Mouse (Mus musculus) layer of hippocampus, postnatal 14 days (tissue): ENCODE measurements around the gene Slc29a3. TPM values are rescaled to one million over a fixed set of nuclear protein-coding genes. Genes with fewer than 3 reads are reported as not detected.
"Not testable (repeated sequence)": the region's sequence is repeated elsewhere in the genome, so short reads cannot be mapped to it uniquely, and the experiment has no call there.

Experiments used
- DNase-seq, 2 experiments: peaks; one replicate each; pipeline ENCODE4 v3.0.0; 2021 to 2022; ENCODE audit warnings: low spot score in 2 of 2, mixed read lengths in 1 of 2
- total RNA-seq, 2 experiments: library from RNA; stranded (reverse); gene quantifications; 2 replicates each; pipeline ENCODE4 v1.2.3; 2021

Gene Slc29a3
- total RNA-seq, 2 experiments from 2014 or later, result 19.4 to 24.4 TPM

GRCm38 (mm10) chr10:60731742-60732141, 20.9 kb downstream of the Slc29a3 start:
- no peak for DNase-seq

- no peak for DNase-seq
These were observed 25.3 kb downstream of the Slc29a3 start for GRCm38 (mm10) chr10:60727301-60727700.

DNA sequence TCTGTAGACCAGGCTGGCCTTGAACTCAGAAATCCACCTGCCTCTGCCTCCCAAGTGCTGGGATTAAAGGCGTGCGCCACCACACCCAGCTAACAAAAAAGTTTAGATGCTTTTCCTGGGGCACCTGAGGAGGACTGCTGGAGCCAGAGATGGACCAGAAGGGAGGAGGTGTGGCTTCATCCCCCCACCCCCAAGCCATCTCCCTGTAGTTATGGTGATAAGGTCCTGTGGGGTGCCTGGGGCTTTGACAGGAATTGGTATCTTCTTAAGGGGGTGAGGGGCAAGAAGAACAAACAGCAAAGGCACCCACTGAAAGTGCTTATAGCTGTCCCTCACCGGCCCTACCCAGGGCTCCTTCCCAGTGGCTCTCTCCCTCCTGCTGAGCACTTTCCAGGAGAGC, 25.7 kb downstream of the Slc29a3 start:
- no peak for DNase-seq

DNA sequence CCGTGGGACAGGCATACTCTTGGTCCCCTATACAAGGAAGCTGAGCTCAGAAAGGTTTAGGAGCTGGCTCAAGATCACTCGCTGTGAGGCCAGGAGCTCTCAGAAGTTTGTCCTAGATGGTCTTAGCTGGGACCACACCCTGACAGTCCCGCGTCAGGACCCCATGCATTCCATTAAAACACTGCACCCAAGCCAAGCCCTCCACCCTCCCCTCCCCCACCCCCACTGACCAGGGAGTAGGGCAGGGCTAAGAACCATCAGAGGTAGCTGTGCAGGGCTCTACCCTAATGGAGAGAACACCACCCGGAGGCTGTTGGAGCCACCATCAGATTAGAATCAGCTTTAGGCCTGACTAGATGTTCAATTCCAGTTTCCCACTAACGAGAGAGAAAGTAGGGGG, 28.1 kb downstream of the Slc29a3 start:
- DNase-seq, result no peak

DNA sequence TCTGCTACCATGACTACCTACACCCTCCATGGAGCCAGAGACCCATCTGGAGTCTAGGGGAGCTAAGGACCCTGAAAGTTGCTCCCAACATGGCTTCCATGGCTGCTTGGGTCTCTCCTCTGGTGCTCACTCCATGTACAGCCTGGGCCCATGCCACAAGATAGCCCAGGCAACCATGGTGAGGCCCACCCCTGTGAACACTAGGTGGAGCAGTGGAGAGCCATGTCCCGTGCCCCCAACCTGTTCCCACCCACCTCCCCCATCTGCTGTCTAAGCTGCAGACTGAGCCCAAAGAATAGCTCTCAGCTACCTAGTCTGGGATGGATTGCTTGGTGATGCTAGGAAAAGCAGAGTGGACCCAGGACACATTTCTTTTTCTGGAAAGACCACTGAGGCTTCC, 29.2 kb downstream of the Slc29a3 start:
- no peak for DNase-seq

DNA sequence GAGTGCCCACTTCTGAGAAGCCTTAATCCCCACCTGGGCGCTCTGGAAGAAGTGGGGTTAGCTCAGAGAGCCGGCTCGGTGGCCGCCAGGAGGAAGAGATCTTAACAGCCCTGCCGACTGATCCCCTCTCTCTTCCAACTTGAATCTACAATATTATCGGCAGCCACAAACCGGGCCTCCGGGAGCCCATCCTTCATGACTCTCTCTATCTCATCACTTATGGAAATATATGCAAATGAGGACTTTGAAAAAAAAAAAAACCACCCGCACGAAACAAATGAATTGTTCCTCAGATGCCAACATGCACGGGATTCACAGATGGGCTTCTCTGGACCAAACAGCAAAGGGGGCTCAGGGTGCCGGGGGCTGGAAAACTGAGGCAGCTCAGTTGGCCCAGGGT, 31.0 kb downstream of the Slc29a3 start:
- DNase-seq, result no peak

DNA sequence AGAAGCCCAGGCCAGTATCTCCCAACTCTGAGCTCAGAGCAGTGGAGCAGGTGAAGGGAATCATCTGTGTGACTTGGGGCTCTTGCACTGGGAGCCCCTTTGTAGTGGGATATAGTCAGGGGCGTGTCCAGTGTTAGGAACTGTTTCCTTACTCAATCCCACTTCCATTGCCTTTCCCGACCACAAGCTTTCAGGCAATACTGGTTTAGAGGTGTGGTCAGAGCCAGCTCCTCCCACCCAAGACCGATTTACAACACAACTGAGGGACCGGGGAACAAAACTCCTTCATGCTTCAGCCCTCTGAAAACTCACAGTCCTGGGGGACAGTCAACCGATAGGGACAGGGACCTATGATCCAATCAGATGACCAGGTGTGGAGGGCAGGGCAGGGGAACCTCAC, 32.1 kb downstream of the Slc29a3 start:
- DNase-seq, result no peak

- no peak for DNase-seq
These were observed 34.1 kb downstream of the Slc29a3 start for GRCm38 (mm10) chr10:60718491-60718890.

DNA sequence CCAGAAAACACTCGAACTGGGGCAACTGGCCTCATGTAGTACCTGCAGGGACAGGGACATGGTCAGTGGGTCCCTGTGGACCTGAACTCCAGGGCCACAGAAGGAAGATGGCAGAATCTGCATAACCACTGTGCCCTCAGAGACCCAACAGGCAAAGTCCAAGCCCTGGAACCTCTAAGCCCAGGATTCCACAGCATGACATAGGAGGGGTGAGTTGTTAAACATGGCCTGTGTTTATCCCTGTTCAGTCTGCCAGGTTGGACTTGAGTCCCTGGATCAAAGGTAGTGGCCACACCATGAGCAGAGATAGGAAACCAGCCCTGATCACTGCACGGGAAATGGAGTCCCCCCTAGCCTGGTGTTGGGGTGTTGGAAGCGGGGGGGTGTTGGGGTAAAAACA, 36.1 kb downstream of the Slc29a3 start:
- DNase-seq, result no peak

DNA sequence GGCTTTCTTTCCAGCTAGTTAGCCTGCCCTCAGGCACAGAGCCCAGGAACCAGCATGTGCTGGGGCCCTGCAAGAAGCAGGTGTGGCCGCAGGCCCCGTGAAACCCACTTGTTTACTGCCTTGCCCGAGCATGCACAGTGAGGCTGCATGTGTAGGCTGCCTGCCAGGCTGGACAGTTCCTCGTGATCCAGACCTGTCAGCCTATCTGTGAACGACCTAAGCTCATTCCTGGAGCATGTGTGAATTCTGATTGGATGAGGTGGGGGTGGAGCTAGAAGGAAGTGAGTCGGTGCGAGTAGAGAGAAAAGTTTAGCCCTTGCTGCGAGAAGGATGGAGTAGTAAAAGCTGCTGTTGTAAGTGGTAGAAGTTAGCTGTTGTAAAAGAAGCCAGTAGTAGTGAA, 40.3 kb downstream of the Slc29a3 start:
- DNase-seq, result not testable (repeated sequence)

DNA sequence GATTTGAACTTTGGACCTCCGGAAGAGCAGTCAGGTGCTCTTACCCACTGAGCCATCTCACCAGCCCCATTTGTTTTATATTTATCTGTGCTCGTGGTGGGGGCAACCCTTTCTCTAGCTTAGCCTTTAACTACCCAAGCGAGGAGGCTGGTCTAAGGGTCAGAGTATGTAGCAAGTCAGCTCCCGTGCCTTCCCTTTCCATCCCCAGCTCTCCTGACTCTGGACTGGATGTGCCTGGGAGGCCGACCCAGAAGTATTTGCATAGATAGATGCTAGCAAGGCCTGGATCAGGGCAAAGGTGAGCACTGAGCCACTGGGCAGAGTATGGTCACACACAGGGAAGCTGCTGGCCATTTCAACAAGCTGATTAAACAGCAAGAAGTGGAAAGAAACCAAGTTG, 43.8 kb downstream of the Slc29a3 start:
- DNase-seq, result no peak

- no peak for DNase-seq
These were observed 46.3 kb downstream of the Slc29a3 start for GRCm38 (mm10) chr10:60706268-60706667.

DNA sequence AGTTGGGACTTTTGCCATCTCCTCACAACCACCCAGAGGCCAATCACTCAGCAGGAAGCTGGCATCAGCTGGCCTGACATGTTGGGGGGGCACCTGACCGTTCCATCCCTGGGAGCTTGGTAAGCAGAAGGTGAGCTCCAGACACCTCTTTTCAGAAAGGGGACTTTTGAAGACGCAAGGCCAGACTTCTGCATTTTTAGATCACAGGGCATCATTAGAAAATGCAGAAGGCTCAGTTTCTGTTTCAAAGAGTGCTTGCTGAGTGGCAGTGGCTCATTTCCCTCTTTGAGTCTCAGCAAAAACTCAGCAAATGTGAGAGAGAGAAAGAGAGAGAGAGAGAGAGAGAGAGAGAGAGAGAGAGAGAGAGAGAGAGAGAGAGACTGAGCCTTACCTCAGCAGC, 47.5 kb downstream of the Slc29a3 start:
- DNase-seq, result no peak

DNA sequence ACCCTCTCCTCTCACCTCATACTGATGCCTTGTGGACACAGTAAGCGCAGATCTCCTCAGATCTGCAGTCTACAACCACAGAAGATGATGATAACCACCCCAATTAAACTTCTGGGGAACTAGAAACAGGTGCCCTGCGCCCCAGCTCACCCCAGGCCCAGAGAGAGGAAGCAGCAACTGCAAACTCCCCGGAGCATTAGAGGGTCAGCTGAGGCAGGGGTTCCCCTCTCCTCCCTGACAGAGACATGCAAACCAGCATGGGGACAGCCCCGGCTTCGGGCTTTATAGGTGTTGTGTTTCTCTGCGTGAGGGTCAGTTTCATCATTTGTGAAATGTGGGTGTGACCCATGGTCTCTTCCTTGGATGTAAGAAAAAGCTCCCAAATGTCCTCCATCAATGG, 54.8 kb downstream of the Slc29a3 start:
- DNase-seq, result no peak

GRCm38 (mm10) chr10:60696975-60697374, 55.6 kb downstream of the Slc29a3 start:
- peak; percentile 60 to 69 for DNase-seq

- no peak for DNase-seq
These were observed 56.2 kb downstream of the Slc29a3 start, which contains the start of gene Cdh23 for GRCm38 (mm10) chr10:60696390-60696789. TSS of gene Cdh23 (minus strand) at chr10:60696490.

DNA sequence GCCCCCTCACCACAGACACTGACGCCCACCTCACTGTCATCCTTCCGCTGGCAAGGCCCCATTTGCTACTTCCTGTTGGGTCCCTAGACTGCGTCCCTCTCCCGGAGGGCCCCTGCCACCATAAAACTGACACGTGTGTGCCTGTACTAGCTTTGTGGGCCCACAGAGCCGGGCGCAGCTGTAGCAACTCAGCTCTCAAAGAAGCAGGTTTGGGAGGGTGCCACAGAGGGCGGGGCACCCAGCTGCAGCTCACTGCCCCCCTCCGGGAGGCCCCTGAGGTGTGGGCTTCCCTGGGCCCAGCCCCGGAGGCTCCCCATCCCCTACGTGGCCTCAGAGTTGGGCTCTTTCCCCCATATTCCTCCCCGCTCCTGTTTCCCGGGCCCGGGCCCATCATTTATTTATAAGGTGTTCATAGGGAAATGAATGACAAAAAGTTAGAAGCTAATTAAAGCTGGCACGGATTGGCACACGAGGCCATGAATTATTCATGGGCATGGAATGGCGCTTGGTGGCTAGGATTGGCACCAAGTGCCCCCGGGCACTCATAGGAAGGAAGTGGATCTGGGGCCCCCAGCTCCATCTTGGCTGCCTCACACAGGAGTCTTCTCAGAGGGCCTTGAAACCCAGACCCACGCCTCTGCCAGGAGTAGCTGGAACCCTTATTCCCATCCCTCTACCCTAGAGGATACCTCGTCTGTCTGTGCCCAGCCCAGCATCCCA, 60.8 kb downstream of the Slc29a3 start:
- DNase-seq, result peak; percentile 36 to 53

- no peak for DNase-seq
These were observed 61.6 kb downstream of the Slc29a3 start for GRCm38 (mm10) chr10:60690960-60691359.

DNA sequence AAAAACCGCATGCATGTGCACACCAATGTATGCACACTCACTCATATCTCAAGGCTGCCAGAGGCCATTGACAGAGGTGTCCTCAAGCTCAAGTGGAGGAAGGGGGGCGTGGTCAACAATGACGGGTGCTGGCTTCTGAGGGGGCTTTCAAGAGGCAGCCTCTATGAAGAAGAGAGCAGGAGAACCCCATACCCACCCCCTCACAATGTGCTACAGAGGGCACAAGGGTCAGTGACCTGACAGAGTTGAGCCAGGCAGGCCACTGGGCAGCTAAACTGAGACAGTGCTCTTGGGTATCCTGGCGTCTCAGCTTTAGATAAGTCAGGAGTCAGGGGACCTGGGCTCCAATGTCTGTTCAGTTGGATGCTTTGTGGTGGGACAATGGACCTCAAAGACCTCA, 63.2 kb downstream of the Slc29a3 start:
- no peak for DNase-seq

DNA sequence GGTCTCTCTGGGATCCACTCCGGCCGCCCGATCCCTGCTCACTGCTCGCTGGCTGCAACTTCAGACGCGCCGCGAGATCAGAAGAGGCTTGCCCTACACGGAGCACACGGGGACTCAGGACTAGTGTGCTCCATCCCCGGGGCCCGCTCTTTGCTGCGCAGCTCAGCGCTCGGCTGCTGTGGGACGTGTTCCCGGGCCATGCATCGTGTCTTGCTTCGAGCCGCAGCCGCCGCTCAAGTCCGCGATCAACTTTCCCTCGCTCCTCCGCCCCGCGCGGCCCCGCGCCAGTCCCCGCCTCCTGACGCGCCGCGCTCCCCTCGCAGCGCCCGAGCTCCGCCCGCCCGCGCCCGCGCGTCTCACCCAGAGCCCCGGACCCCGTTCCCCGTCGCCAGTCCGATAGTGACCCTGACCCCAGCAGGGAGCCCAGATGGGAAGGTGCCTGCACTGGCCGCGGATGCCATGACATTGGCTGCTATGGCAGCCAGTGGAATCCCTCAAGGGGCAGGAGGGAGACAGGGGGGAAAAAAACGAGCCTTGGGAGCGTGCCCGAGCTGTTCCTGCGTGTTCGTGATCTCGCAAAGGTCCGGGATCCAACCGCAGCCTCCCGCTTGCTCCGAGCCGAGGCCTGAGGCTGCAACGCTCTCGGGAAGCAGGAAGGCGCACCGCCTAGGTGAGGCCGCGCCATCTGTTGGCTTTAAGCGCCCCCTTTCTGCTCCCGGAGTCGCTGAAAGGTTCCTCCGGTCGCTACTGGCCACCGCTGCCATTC, 65.4 kb downstream of the Slc29a3 start:
- DNase-seq, result peak; percentile 42 to 57

GRCm38 (mm10) chr10:60686641-60686975, 66.0 kb downstream of the Slc29a3 start:
- no peak for DNase-seq

- no peak for DNase-seq
These were observed 66.6 kb downstream of the Slc29a3 start for GRCm38 (mm10) chr10:60685764-60686640.
